Comparison of ENCODE assay signal across 9 mouse cellular contexts in genomic region chr5:37162871-37163781, GRCm38 (mm10).
DNase-seq lines count a peak whose midpoint lies in the region; ATAC-seq and TF ChIP-seq lines count a peak whose summit lies in the region.
"Had no signal": no experiment of that assay in that cellular context is flagged by ENCODE, and none has a peak within 500 bp of the region (broad histone marks: within the 10 kb centered on the region; RNA-seq: fewer than 3 reads in every experiment).

No protein-coding gene starts in this region.

- TF ChIP-seq EP300 in heart, adult 2 months (IDR thresholded peaks at IDR 0.05; ENCODE audit: insufficient read depth, low read depth, low read length), result no peak
- no peak for TF ChIP-seq EP300 in stomach, postnatal 0 days (optimal IDR thresholded peaks at IDR 0.05)

- no peak overlapping the region for H3K4me3 ChIP-seq in heart, adult 2 months
- H3K4me3 ChIP-seq in cerebellum, adult 2 months (replicated peaks; ENCODE audit: insufficient read depth, low read depth, low read length), result peak overlapping the region; percentile 45
- peak overlapping the region; percentile 32 for H3K4me3 ChIP-seq in intestine, postnatal 0 days (ENCODE audit: low read depth, low read length)
- peak overlapping the region; percentile 39 for H3K4me3 ChIP-seq in limb, embryonic 12.5 days (replicated peaks)
- H3K4me3 ChIP-seq in midbrain, postnatal 0 days (ENCODE audit: low read depth, low read length), result peak overlapping the region; percentile 44
- H3K4me3 ChIP-seq in stomach, postnatal 0 days (ENCODE audit: low read depth, low read length), result peak overlapping the region; percentile 26

- peaks cover 9% of the 10 kb centered on the region for H3K27me3 ChIP-seq in heart, adult 2 months (ENCODE audit: control insufficient read depth, insufficient read depth, low read length)
- no peaks in the 10 kb centered on the region for H3K27me3 ChIP-seq in cerebellum, adult 2 months (ENCODE audit: control insufficient read depth, insufficient read depth, low read length)
- H3K27me3 ChIP-seq in intestine, postnatal 0 days (replicated peaks; ENCODE audit: control insufficient read depth, insufficient read depth, low read length), result peaks cover 35% of the 10 kb centered on the region
- H3K27me3 ChIP-seq in limb, embryonic 12.5 days, result peaks cover 91% of the 10 kb centered on the region
- H3K27me3 ChIP-seq in midbrain, postnatal 0 days (ENCODE audit: insufficient read depth, low read length), result peaks cover 7% of the 10 kb centered on the region; the same call in 1 of the 2 replicates
- peaks cover 4% of the 10 kb centered on the region for H3K27me3 ChIP-seq in stomach, postnatal 0 days (ENCODE audit: control insufficient read depth, insufficient read depth, low read length)

- no peak for TF ChIP-seq POLR2A in heart, adult 2 months (IDR thresholded peaks at IDR 0.05; ENCODE audit: insufficient read depth, low read depth, low read length)
- TF ChIP-seq POLR2A in cerebellum, adult 2 months (IDR thresholded peaks at IDR 0.05; ENCODE audit: borderline replicate concordance, insufficient read depth, low read length), result no peak

- intact Hi-C loops in heart, adult 2 months (cut with DNase I), result no loop called here

- H3K36me3 ChIP-seq in heart, adult 2 months (ENCODE audit: control insufficient read depth, insufficient read depth, low read length), result no peaks in the 10 kb centered on the region
- no peaks in the 10 kb centered on the region for H3K36me3 ChIP-seq in intestine, postnatal 0 days (ENCODE audit: control insufficient read depth, insufficient read depth)
- no peaks in the 10 kb centered on the region for H3K36me3 ChIP-seq in limb, embryonic 12.5 days
- peaks cover 3% of the 10 kb centered on the region; the same call in 1 of the 2 replicates for H3K36me3 ChIP-seq in midbrain, postnatal 0 days (ENCODE audit: insufficient read depth, low read length)
- H3K36me3 ChIP-seq in stomach, postnatal 0 days (ENCODE audit: control insufficient read depth, insufficient read depth, low read length), result no peaks in the 10 kb centered on the region
- H3K36me3 ChIP-seq: G1E had no signal

- H3K4me1 ChIP-seq in heart, adult 2 months (ENCODE audit: control insufficient read depth, insufficient read depth, low read length), result no peaks in the 10 kb centered on the region
- H3K4me1 ChIP-seq in cerebellum, adult 2 months (ENCODE audit: control insufficient read depth, insufficient read depth, low read length), result peaks cover 4% of the 10 kb centered on the region; the same call in 1 of the 2 replicates
- H3K4me1 ChIP-seq in intestine, postnatal 0 days (replicated peaks; ENCODE audit: control insufficient read depth, insufficient read depth, low read length), result no peaks in the 10 kb centered on the region
- peaks cover 9% of the 10 kb centered on the region for H3K4me1 ChIP-seq in limb, embryonic 12.5 days (replicated peaks)
- no peaks in the 10 kb centered on the region for H3K4me1 ChIP-seq in midbrain, postnatal 0 days (ENCODE audit: insufficient read depth, low read length)
- H3K4me1 ChIP-seq in stomach, postnatal 0 days (replicated peaks; ENCODE audit: control insufficient read depth, insufficient read depth), result no peaks in the 10 kb centered on the region

- H3K9ac ChIP-seq in heart, adult 2 months (ENCODE audit: low read depth, low read length), result no peak overlapping the region
- no peak overlapping the region for H3K9ac ChIP-seq in intestine, postnatal 0 days (ENCODE audit: low read depth, low read length)
- no peak overlapping the region for H3K9ac ChIP-seq in limb, embryonic 12.5 days (replicated peaks)
- H3K9ac ChIP-seq in midbrain, postnatal 0 days (replicated peaks; ENCODE audit: low read length, poor library complexity, severe bottlenecking), result peak overlapping the region; percentile 67
- no peak overlapping the region for H3K9ac ChIP-seq in stomach, postnatal 0 days (ENCODE audit: low read length)

- DNase-seq in heart, adult 2 months, result peak; percentile 20 to 30
- no peak for DNase-seq in heart, adult 9 months (ENCODE audit: low spot score in 2 of 2)
- DNase-seq in cerebellum, adult 2 months, result peak; percentile 76 to 82
- peak; percentile 75 for DNase-seq in forelimb bud, embryonic 11.5 days (ENCODE audit: low read depth, low spot score)
- peak; percentile 87 for DNase-seq in midbrain, postnatal 0 days (ENCODE audit: low spot score)
- DNase-seq in stomach, postnatal 0 days (ENCODE audit: low spot score), result peak; percentile 76

- no peaks in the 10 kb centered on the region for H3K79me2 ChIP-seq in heart, adult 2 months (replicated peaks; ENCODE audit: control insufficient read depth, insufficient read depth, low read length)

- peak; percentile 61; the same call in 1 of the 2 replicates for ATAC-seq in intestine, postnatal 0 days
- ATAC-seq in limb, embryonic 12.5 days (ENCODE audit: insufficient number of reproducible peaks, insufficient read depth, low FRiP score, low TSS enrichment, low read depth), result no peak
- ATAC-seq in midbrain, postnatal 0 days (ENCODE audit: low FRiP score), result peak; percentile 88
- ATAC-seq in stomach, postnatal 0 days (ENCODE audit: low FRiP score, low TSS enrichment), result peak; percentile 68

- TF ChIP-seq CTCF in heart, adult 2 months (IDR thresholded peaks at IDR 0.05), result peak; percentile 67
- peak; percentile 65 for TF ChIP-seq CTCF in cerebellum, adult 2 months (IDR thresholded peaks at IDR 0.05; ENCODE audit: borderline replicate concordance, insufficient read depth, low read depth, low read length)
- TF ChIP-seq CTCF in intestine, postnatal 0 days (IDR thresholded peaks at IDR 0.05; ENCODE audit: low read depth), result peak; percentile 85
- peak; percentile 89 for TF ChIP-seq CTCF in midbrain, postnatal 0 days (IDR thresholded peaks at IDR 0.05)
- peak; percentile 79 for TF ChIP-seq CTCF in stomach, postnatal 0 days (IDR thresholded peaks at IDR 0.05; ENCODE audit: low read depth)

- no peak overlapping the region for H3K27ac ChIP-seq in heart, adult 2 months
- H3K27ac ChIP-seq in cerebellum, adult 2 months (ENCODE audit: insufficient read depth, low read length), result no peak overlapping the region
- H3K27ac ChIP-seq in intestine, postnatal 0 days (ENCODE audit: low read depth, low read length), result no peak overlapping the region
- H3K27ac ChIP-seq in limb, embryonic 12.5 days, result no peak overlapping the region
- peak overlapping the region; percentile 73 for H3K27ac ChIP-seq in midbrain, postnatal 0 days (ENCODE audit: low read depth, low read length)
- H3K27ac ChIP-seq in stomach, postnatal 0 days (replicated peaks), result no peak overlapping the region

- peak overlapping the region; percentile 59 for H3K4me2 ChIP-seq in intestine, postnatal 0 days (replicated peaks; ENCODE audit: low read depth)
- H3K4me2 ChIP-seq in limb, embryonic 12.5 days, result peak overlapping the region; percentile 55
- peak overlapping the region; percentile 86 for H3K4me2 ChIP-seq in midbrain, postnatal 0 days (ENCODE audit: low read depth, low read length, poor library complexity, severe bottlenecking)
- H3K4me2 ChIP-seq in stomach, postnatal 0 days (replicated peaks; ENCODE audit: low read depth), result peak overlapping the region; percentile 42

- WGBS in heart, adult 2 months, result 8% methylated on average over 75 of the region's 75 CpGs
- WGBS in cerebellum, adult 2 months, result 4% methylated on average over 75 of the region's 75 CpGs
- 7% methylated on average over 73 of the region's 75 CpGs for WGBS in intestine, postnatal 0 days
- 7% methylated on average over 75 of the region's 75 CpGs for WGBS in limb, embryonic 12.5 days
- WGBS in midbrain, postnatal 0 days, result 6% methylated on average over 74 of the region's 75 CpGs
- WGBS in stomach, postnatal 0 days, result 5% methylated on average over 75 of the region's 75 CpGs

- H3K9me3 ChIP-seq in intestine, postnatal 0 days (ENCODE audit: control insufficient read depth), result no peaks in the 10 kb centered on the region
- H3K9me3 ChIP-seq in limb, embryonic 12.5 days, result no peaks in the 10 kb centered on the region
- no peaks in the 10 kb centered on the region for H3K9me3 ChIP-seq in midbrain, postnatal 0 days (ENCODE audit: low read length)
- H3K9me3 ChIP-seq in stomach, postnatal 0 days (ENCODE audit: control insufficient read depth, low read length), result no peaks in the 10 kb centered on the region

Comparison
In these comparisons a context has a peak if more than half of its experiments do, and no peak if none do; other contexts are left out.
1. DNase-seq: peak in heart, adult 2 months (2 of 2), cerebellum, adult 2 months (2 of 2), forelimb bud, embryonic 11.5 days (single experiment), midbrain, postnatal 0 days (single experiment) and stomach, postnatal 0 days (single experiment); none in heart, adult 9 months (0 of 2).
2. Peak in every context shown above with its lines, with median percentiles within 50 percentile points of each other: CTCF ChIP-seq and H3K4me2 ChIP-seq.